Mouse (Mus musculus): ENCODE results near the gene Hivep3.

Hivep3 gene

GRCm38 (mm10) chr4:119979238-119979829 is 245.8 kb downstream of the Hivep3 start:
- DNase-seq (ENCODE audit: low spot score), result no peak

- DNase-seq (ENCODE audit: low spot score), result no peak
Observed at GRCm38 (mm10) chr4:119979918-119980317, 246.3 kb downstream of the Hivep3 start.

GRCm38 (mm10) chr4:119981047-119981720 is 247.6 kb downstream of the Hivep3 start:
- DNase-seq (ENCODE audit: low spot score), result no peak

- DNase-seq (ENCODE audit: low spot score), result no peak
Observed at GRCm38 (mm10) chr4:119986065-119986464, 252.5 kb downstream of the Hivep3 start.

- no peak for DNase-seq (ENCODE audit: low spot score)
Observed at GRCm38 (mm10) chr4:119986580-119987291, 253.2 kb downstream of the Hivep3 start.

- no peak for DNase-seq (ENCODE audit: low spot score)
Observed at GRCm38 (mm10) chr4:119987376-119988087, 253.9 kb downstream of the Hivep3 start.

GRCm38 (mm10) chr4:119989031-119989693 is 255.6 kb downstream of the Hivep3 start:
- DNase-seq (ENCODE audit: low spot score), result no peak

- no peak for DNase-seq (ENCODE audit: low spot score)
Observed at GRCm38 (mm10) chr4:119990346-119990745, 256.8 kb downstream of the Hivep3 start.

- no peak for DNase-seq (ENCODE audit: low spot score)
Observed at GRCm38 (mm10) chr4:119990841-119991240, 257.3 kb downstream of the Hivep3 start.

- DNase-seq (ENCODE audit: low spot score), result no peak
Observed at GRCm38 (mm10) chr4:119991758-119992157, 258.2 kb downstream of the Hivep3 start.

GRCm38 (mm10) chr4:119996377-119996776 is 262.8 kb downstream of the Hivep3 start:
- no peak for DNase-seq (ENCODE audit: low spot score)

GRCm38 (mm10) chr4:119997351-119997750 is 263.8 kb downstream of the Hivep3 start:
- DNase-seq (ENCODE audit: low spot score), result no peak

GRCm38 (mm10) chr4:119998911-119999310 is 265.3 kb downstream of the Hivep3 start:
- DNase-seq (ENCODE audit: low spot score), result no peak

GRCm38 (mm10) chr4:120000881-120001280 is 267.3 kb downstream of the Hivep3 start:
- no peak for DNase-seq (ENCODE audit: low spot score)

- no peak for DNase-seq (ENCODE audit: low spot score)
Observed at GRCm38 (mm10) chr4:120003006-120003405, 269.4 kb downstream of the Hivep3 start.

- no peak for DNase-seq (ENCODE audit: low spot score)
Observed at GRCm38 (mm10) chr4:120006046-120006445, 272.5 kb downstream of the Hivep3 start.

- DNase-seq (ENCODE audit: low spot score), result no peak
Observed at GRCm38 (mm10) chr4:120007889-120008288, 274.3 kb downstream of the Hivep3 start.

- DNase-seq (ENCODE audit: low spot score), result no peak
Observed at GRCm38 (mm10) chr4:120009151-120009550, 275.6 kb downstream of the Hivep3 start.

GRCm38 (mm10) chr4:120011788-120012187 is 278.2 kb downstream of the Hivep3 start:
- DNase-seq (ENCODE audit: low spot score), result no peak

- no peak for DNase-seq (ENCODE audit: low spot score)
Observed at GRCm38 (mm10) chr4:120012891-120013290, 279.3 kb downstream of the Hivep3 start.

- no peak for DNase-seq (ENCODE audit: low spot score)
Observed at GRCm38 (mm10) chr4:120018426-120018825, 284.8 kb downstream of the Hivep3 start.

- DNase-seq (ENCODE audit: low spot score), result no peak
Observed at GRCm38 (mm10) chr4:120022392-120022791, 288.8 kb downstream of the Hivep3 start.
